Mouse (Mus musculus) retina, embryonic 14.5 days (tissue): ENCODE measurements around the gene Oxld1.

Source experiments
- DNase-seq: peaks from one replicate; pipeline ENCODE4 v3.0.0-alpha.2; 2015; ENCODE audit warnings: low spot score

Oxld1 gene

GRCm38 (mm10) chr11:120483448-120483934 is 25.6 kb upstream of the Oxld1 start:
- DNase-seq = no peak

- no peak for DNase-seq
Measured at GRCm38 (mm10) chr11:120472052-120472451, 14.2 kb upstream of the Oxld1 start.

- DNase-seq = no peak
Measured at GRCm38 (mm10) chr11:120467736-120468092, 9.8 kb upstream of the Oxld1 start.

- peak; percentile 99 for DNase-seq
Measured at GRCm38 (mm10) chr11:120467051-120467735, 9.3 kb upstream of the Oxld1 start, which contains the start of gene Arl16. Arl16 (minus strand) TSS chr11:120467607.

- DNase-seq = no peak
Measured at GRCm38 (mm10) chr11:120465521-120465920, 7.7 kb upstream of the Oxld1 start.

GRCm38 (mm10) chr11:120464365-120464764 is 6.5 kb upstream of the Oxld1 start:
- DNase-seq = no peak

- DNase-seq = no peak
Measured at GRCm38 (mm10) chr11:120463536-120463935, 5.7 kb upstream of the Oxld1 start.

- peak; percentile 32 for DNase-seq
Measured at GRCm38 (mm10) chr11:120458847-120459597, 1.2 kb upstream of the Oxld1 start.

GRCm38 (mm10) chr11:120457370-120457769 is 498 bp downstream of the Oxld1 start:
- DNase-seq = no peak

- DNase-seq = no peak
Measured at GRCm38 (mm10) chr11:120455413-120455812, 2.5 kb downstream of the Oxld1 start.

GRCm38 (mm10) chr11:120454965-120455364 is 2.9 kb downstream of the Oxld1 start:
- DNase-seq = no peak

GRCm38 (mm10) chr11:120453306-120453705 is 4.6 kb downstream of the Oxld1 start, which contains the start of gene Pde6g:
Pde6g (minus strand) TSS chr11:120453500.
- DNase-seq = no peak

GRCm38 (mm10) chr11:120452246-120452645 is 5.6 kb downstream of the Oxld1 start:
- peak; percentile 5 for DNase-seq

GRCm38 (mm10) chr11:120447179-120447578 is 10.7 kb downstream of the Oxld1 start:
- no peak for DNase-seq

GRCm38 (mm10) chr11:120445475-120445874 is 12.4 kb downstream of the Oxld1 start:
- no peak for DNase-seq

- no peak for DNase-seq
Measured at GRCm38 (mm10) chr11:120444106-120444505, 13.8 kb downstream of the Oxld1 start.

- no peak for DNase-seq
Measured at GRCm38 (mm10) chr11:120442765-120443280, 15.0 kb downstream of the Oxld1 start.

- DNase-seq = no peak
Measured at GRCm38 (mm10) chr11:120442344-120442743, 15.5 kb downstream of the Oxld1 start, which contains the start of gene Tspan10. Tspan10 (plus strand) TSS chr11:120442644.

- DNase-seq = no peak
Measured at GRCm38 (mm10) chr11:120437857-120438385, 19.9 kb downstream of the Oxld1 start.

- DNase-seq = peak; percentile 95
Measured at GRCm38 (mm10) chr11:120437152-120437856, 20.6 kb downstream of the Oxld1 start, which contains the start of gene Nploc4. Nploc4 (minus strand) TSS chr11:120437708.

- no peak for DNase-seq
Measured at GRCm38 (mm10) chr11:120426727-120427126, 31.1 kb downstream of the Oxld1 start.
